Mouse (Mus musculus) naive thymus-derived CD4-positive, alpha-beta T cell, adult 2 months (primary cell): ENCODE results near the gene Nup214.

ENCODE experiments used
- DNase-seq: peaks from one replicate; pipeline ENCODE4 v3.0.0-alpha.2; 2011; ENCODE audit warnings: low read depth

The Nup214 gene

GRCm38 (mm10) chr2:31974141-31974808 is at the start of gene Nup214:
Gene Nup214, plus strand, starts transcription at chr2:31974436.
- DNase-seq: peak; percentile 99

- no peak for DNase-seq
Measured at GRCm38 (mm10) chr2:31924811-31925210, 49.4 kb upstream of the Nup214 start.

GRCm38 (mm10) chr2:31925936-31926335 is 48.3 kb upstream of the Nup214 start:
- DNase-seq: no peak

- DNase-seq: peak; percentile 74
Measured at GRCm38 (mm10) chr2:31929664-31930063, 44.6 kb upstream of the Nup214 start.

GRCm38 (mm10) chr2:31934551-31934950 is 39.7 kb upstream of the Nup214 start:
- DNase-seq: no peak

- DNase-seq: no peak
Measured at GRCm38 (mm10) chr2:31935054-31935453, 39.2 kb upstream of the Nup214 start.

- no peak for DNase-seq
Measured at GRCm38 (mm10) chr2:31938298-31938697, 35.9 kb upstream of the Nup214 start.

GRCm38 (mm10) chr2:31943011-31943410 is 31.2 kb upstream of the Nup214 start:
- DNase-seq: no peak

GRCm38 (mm10) chr2:31945580-31945979 is 28.7 kb upstream of the Nup214 start:
- no peak for DNase-seq

GRCm38 (mm10) chr2:31948392-31948791 is 25.8 kb upstream of the Nup214 start:
- DNase-seq: no peak

GRCm38 (mm10) chr2:31948801-31949200 is 25.4 kb upstream of the Nup214 start:
- no peak for DNase-seq

GRCm38 (mm10) chr2:31950058-31950871 is 24.0 kb upstream of the Nup214 start, which contains the start of gene Aif1l:
Gene Aif1l, plus strand, starts transcription at chr2:31950139.
- DNase-seq: peak; percentile 53

GRCm38 (mm10) chr2:31950966-31951365 is 23.3 kb upstream of the Nup214 start:
- no peak for DNase-seq

GRCm38 (mm10) chr2:31952236-31952635 is 22.0 kb upstream of the Nup214 start:
- no peak for DNase-seq

- DNase-seq: no peak
Measured at GRCm38 (mm10) chr2:31952725-31953124, 21.5 kb upstream of the Nup214 start.

GRCm38 (mm10) chr2:31953687-31954086 is 20.5 kb upstream of the Nup214 start:
- no peak for DNase-seq

- DNase-seq: no peak
Measured at GRCm38 (mm10) chr2:31954779-31955181, 19.5 kb upstream of the Nup214 start.

GRCm38 (mm10) chr2:31955686-31956085 is 18.6 kb upstream of the Nup214 start:
- DNase-seq: no peak

- no peak for DNase-seq
Measured at GRCm38 (mm10) chr2:31957211-31957610, 17.0 kb upstream of the Nup214 start.

GRCm38 (mm10) chr2:31960986-31961385 is 13.2 kb upstream of the Nup214 start:
- DNase-seq: no peak

- DNase-seq: no peak
Measured at GRCm38 (mm10) chr2:31961791-31962222, 12.4 kb upstream of the Nup214 start.

- DNase-seq: no peak
Measured at GRCm38 (mm10) chr2:31962501-31963224, 11.6 kb upstream of the Nup214 start.

GRCm38 (mm10) chr2:31963491-31963890 is 10.7 kb upstream of the Nup214 start:
- no peak for DNase-seq
